Mouse (Mus musculus) megakaryocyte, embryonic 14.5 days (primary cell): ENCODE data around the gene Cgnl1. TPM values are rescaled to one million over a fixed set of nuclear protein-coding genes. Genes with fewer than 3 reads are reported as not detected.

Experiments
- H3K27me3 ChIP-seq: replicated peaks from 2 replicates; pipeline ENCODE3; 2012; ENCODE audit warnings: inconsistent platforms
- H3K36me3 ChIP-seq: replicated peaks from 2 replicates; pipeline ENCODE3; 2012; ENCODE audit warnings: low read length, inconsistent platforms, mixed read lengths
- H3K4me1 ChIP-seq: 2 replicates; pipeline ENCODE4 v1.6.1; 2012; ENCODE audit warnings: inconsistent platforms
- H3K4me3 ChIP-seq: replicated peaks from 2 replicates; pipeline ENCODE3; 2012; ENCODE audit warnings: moderate library complexity, mild to moderate bottlenecking, inconsistent platforms
- H3K9me3 ChIP-seq: 2 replicates; pipeline ENCODE4 v1.6.1; 2012; ENCODE audit warnings: inconsistent platforms
- FLI1 ChIP-seq: IDR thresholded peaks from 2 replicates; pipeline ENCODE4 v1.6.1; 2012; ENCODE audit warnings: low read length, inconsistent platforms, mixed read lengths
- GATA1 ChIP-seq: IDR thresholded peaks from 3 replicates; pipeline ENCODE4 v1.6.1; 2012; ENCODE audit warnings: mixed read lengths, low read length, inconsistent platforms, borderline replicate concordance
- polyA plus RNA-seq: library from polyadenylated mRNA; stranded (reverse); fragments of >175 nt; gene quantifications from 2 replicates; pipeline ENCODE4 v1.2.3, GENCODE M21; 2012; ENCODE audit warnings: low replicate concordance; ENCODE audit not compliant: insufficient read depth

Cgnl1 gene
- polyA plus RNA-seq, 1 experiment: 0.04 TPM

GRCm38 (mm10) chr9:71592577-71593285 lies 178.7 kb downstream of the Cgnl1 start:
- no peaks in the 10 kb centered on the region for H3K36me3 ChIP-seq
- H3K9me3 ChIP-seq: no peaks in the 10 kb centered on the region
- H3K27me3 ChIP-seq: peaks cover 79% of the 10 kb centered on the region
- peak overlapping the region; percentile 91 for H3K4me3 ChIP-seq
- peaks cover 46% of the 10 kb centered on the region for H3K4me1 ChIP-seq
- TF ChIP-seq GATA1 (no peak), FLI1 (no peak)

- TF ChIP-seq GATA1 (no peak), FLI1 (no peak)
- Histone ChIP-seq H3K9me3 (no peaks in the 10 kb centered on the region), H3K4me1 (peaks cover 39% of the 10 kb centered on the region), H3K4me3 (peak within 1 kb of the TSS; percentile 91), H3K36me3 (no peaks in the 10 kb centered on the region), H3K27me3 (peaks cover 76% of the 10 kb centered on the region)
These were observed 179.4 kb downstream of the Cgnl1 start, which contains the start of gene Myzap for GRCm38 (mm10) chr9:71591938-71592548. TSS of gene Myzap (minus strand) at chr9:71592360.

GRCm38 (mm10) chr9:71591106-71591505 lies 180.3 kb downstream of the Cgnl1 start:
- H3K4me1 ChIP-seq: peaks cover 30% of the 10 kb centered on the region
- H3K9me3 ChIP-seq: no peaks in the 10 kb centered on the region
- H3K27me3 ChIP-seq: peaks cover 75% of the 10 kb centered on the region
- TF ChIP-seq FLI1 (no peak), GATA1 (no peak)
- H3K36me3 ChIP-seq: no peaks in the 10 kb centered on the region
- H3K4me3 ChIP-seq: no peak overlapping the region

GRCm38 (mm10) chr9:71589771-71590170 lies 181.6 kb downstream of the Cgnl1 start:
- peaks cover 27% of the 10 kb centered on the region for H3K4me1 ChIP-seq

GRCm38 (mm10) chr9:71588930-71589592 lies 182.3 kb downstream of the Cgnl1 start:
- peaks cover 27% of the 10 kb centered on the region for H3K4me1 ChIP-seq
- H3K36me3 ChIP-seq: no peaks in the 10 kb centered on the region
- TF ChIP-seq FLI1 (no peak), GATA1 (no peak)
- peaks cover 61% of the 10 kb centered on the region for H3K27me3 ChIP-seq
- H3K9me3 ChIP-seq: 0 out of 2 replicates have a peak, but pooled peaks cover 4% of the 10 kb centered on the region
- H3K4me3 ChIP-seq: no peak overlapping the region

More at GRCm38 (mm10) chr9:71589771-71590170, 181.6 kb downstream of the Cgnl1 start:
- 0 out of 2 replicates have a peak, but pooled peaks cover 3% of the 10 kb centered on the region for H3K9me3 ChIP-seq
- H3K4me3 ChIP-seq: no peak overlapping the region
- TF ChIP-seq GATA1: no peak
- no peak for TF ChIP-seq FLI1
- H3K36me3 ChIP-seq: no peaks in the 10 kb centered on the region
- peaks cover 68% of the 10 kb centered on the region for H3K27me3 ChIP-seq

- 0 out of 2 replicates have a peak, but pooled peaks cover 4% of the 10 kb centered on the region for H3K9me3 ChIP-seq
- no peak overlapping the region for H3K4me3 ChIP-seq
- peaks cover 50% of the 10 kb centered on the region for H3K27me3 ChIP-seq
- H3K4me1 ChIP-seq: peaks cover 11% of the 10 kb centered on the region
- TF ChIP-seq GATA1: no peak
- TF ChIP-seq FLI1: no peak
- H3K36me3 ChIP-seq: no peaks in the 10 kb centered on the region
These were observed 185.0 kb downstream of the Cgnl1 start for GRCm38 (mm10) chr9:71586408-71586807.

- H3K4me3 ChIP-seq: no peak overlapping the region
- 0 out of 2 replicates have a peak, but pooled peaks cover 4% of the 10 kb centered on the region for H3K9me3 ChIP-seq
- no peaks in the 10 kb centered on the region for H3K36me3 ChIP-seq
- H3K27me3 ChIP-seq: peaks cover 37% of the 10 kb centered on the region
- no peak for TF ChIP-seq FLI1
- TF ChIP-seq GATA1: no peak
- no peaks in the 10 kb centered on the region for H3K4me1 ChIP-seq
These were observed 188.6 kb downstream of the Cgnl1 start for GRCm38 (mm10) chr9:71582771-71583170.

- Histone ChIP-seq H3K36me3 (no peaks in the 10 kb centered on the region), H3K4me1 (no peaks in the 10 kb centered on the region), H3K9me3 (peaks cover 4% of the 10 kb centered on the region; the same call in 1 of the 2 replicates), H3K4me3 (no peak overlapping the region), H3K27me3 (peaks cover 37% of the 10 kb centered on the region)
- TF ChIP-seq FLI1: no peak
- TF ChIP-seq GATA1: no peak
These were observed 192.4 kb downstream of the Cgnl1 start for GRCm38 (mm10) chr9:71578896-71579564.

Other genes with a start within 250 kb of the Cgnl1 start
- gene Myzap, start 179.2 kb downstream of the Cgnl1 start, polyA plus RNA-seq: 0.07 TPM in 1 of 2 replicates, not detected in the other